Mouse (Mus musculus): ENCODE measurements around the gene Bcl11b. TPM values are rescaled to one million over a fixed set of nuclear protein-coding genes. Genes with fewer than 3 reads are reported as not detected.
A peak's percentile ranks its signal among the peaks of the same experiment; 100 is the strongest.

The Bcl11b gene
- total and polyA plus RNA-seq, 2 experiments from 2014 or later: 12.0 to 30.0 TPM

DNA sequence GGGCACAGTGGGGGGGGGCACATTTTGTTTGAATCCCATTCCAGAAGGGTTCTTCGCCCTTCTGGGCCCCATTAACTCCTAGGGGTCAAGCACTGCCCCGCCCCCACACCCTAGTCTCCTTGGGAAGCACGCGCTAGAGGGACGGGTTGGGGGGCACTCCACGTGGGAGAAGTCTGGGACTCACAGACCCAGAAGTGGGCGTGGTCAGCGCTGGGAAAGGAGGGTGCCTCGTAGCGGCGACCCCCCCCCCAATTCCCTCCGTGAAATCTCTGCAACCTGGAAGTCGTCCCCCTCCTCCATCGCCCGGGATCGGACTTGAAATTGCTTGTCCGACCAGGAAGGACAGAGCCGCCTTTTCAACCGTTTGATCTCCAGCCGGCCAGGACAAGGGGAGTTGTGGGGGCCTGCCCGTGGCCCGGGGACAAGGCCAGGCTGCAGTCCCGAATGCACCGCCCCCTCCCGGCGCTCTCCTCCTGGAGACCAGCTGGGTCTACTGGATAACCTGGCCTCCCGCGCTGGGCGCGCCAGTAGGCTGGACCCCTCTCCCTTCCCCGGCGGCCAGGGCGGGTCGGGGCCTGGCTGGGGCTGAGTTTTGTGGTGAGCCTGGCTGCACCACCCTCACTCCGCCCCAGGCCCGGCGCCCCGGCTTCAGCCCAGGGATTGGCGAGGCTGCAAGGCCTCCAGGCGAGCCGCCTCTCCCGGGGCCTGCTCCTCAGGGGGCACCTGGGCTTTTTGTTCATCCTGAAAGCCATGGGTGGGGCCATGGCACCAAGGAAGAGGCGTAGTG, 1.5 kb upstream of the Bcl11b start:
- no peak; the same call in 1 of the 2 replicates for TF ChIP-seq CTCF (IDR thresholded peaks at IDR 0.05; ENCODE audit: low read depth)
- H3K27ac ChIP-seq: no peak overlapping the region
- peaks cover 5% of the 10 kb centered on the region for H3K27me3 ChIP-seq (ENCODE audit: insufficient read depth, low read length)
- DNase-seq (ENCODE audit: low spot score): no peak
- 3% methylated on average over 43 of the region's 43 CpGs for WGBS
- H3K9ac ChIP-seq (replicated peaks; ENCODE audit: low read length): no peak overlapping the region
- H3K36me3 ChIP-seq (ENCODE audit: insufficient read depth, low read length): no peaks in the 10 kb centered on the region
- H3K4me3 ChIP-seq (ENCODE audit: low read length): peak overlapping the region; percentile 61
- peak overlapping the region; percentile 93 for H3K4me2 ChIP-seq (ENCODE audit: low read depth, low read length)
- ATAC-seq: no peak
- no peaks in the 10 kb centered on the region for H3K9me3 ChIP-seq (ENCODE audit: low read length)
- peaks cover 10% of the 10 kb centered on the region for H3K4me1 ChIP-seq (ENCODE audit: insufficient read depth, low read length)

DNA sequence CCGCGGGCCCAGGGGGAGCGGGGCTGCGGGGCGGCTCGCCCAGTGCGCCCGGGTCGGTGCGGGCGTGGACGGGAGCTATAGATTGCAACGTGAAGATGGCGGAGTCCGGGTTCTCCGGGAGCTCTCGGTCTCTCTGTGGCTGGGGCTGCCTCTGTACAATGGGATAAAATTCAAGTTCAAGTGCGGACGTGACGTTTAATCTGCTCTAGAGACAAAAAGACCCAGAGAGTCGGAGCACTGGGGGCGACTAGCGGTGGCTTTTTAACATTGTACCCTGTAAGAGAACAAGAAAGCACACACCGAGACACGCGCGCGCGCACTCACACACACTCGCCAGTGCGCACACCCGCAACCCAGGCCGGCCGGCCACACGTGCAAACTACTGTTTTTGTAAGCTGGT, 526 bp upstream of the Bcl11b start:
- H3K4me2 ChIP-seq (ENCODE audit: low read depth, low read length): peak overlapping the region; percentile 93
- H3K9me3 ChIP-seq (ENCODE audit: low read length): no peaks in the 10 kb centered on the region
- H3K4me3 ChIP-seq (ENCODE audit: low read length): peak overlapping the region; percentile 61
- H3K27me3 ChIP-seq (ENCODE audit: insufficient read depth, low read length): peaks cover 9% of the 10 kb centered on the region
- H3K9ac ChIP-seq (replicated peaks; ENCODE audit: low read length): peak overlapping the region; percentile 58
- peak; percentile 72 for TF ChIP-seq CTCF (IDR thresholded peaks at IDR 0.05; ENCODE audit: low read depth)
- 1% methylated on average over 35 of the region's 35 CpGs for WGBS
- peak; percentile 94 for DNase-seq (ENCODE audit: low spot score)
- peak; percentile 69 for ATAC-seq
- peaks cover 10% of the 10 kb centered on the region for H3K4me1 ChIP-seq (ENCODE audit: insufficient read depth, low read length)
- no peaks in the 10 kb centered on the region for H3K36me3 ChIP-seq (ENCODE audit: insufficient read depth, low read length)
- H3K27ac ChIP-seq: peak overlapping the region; percentile 75

DNA sequence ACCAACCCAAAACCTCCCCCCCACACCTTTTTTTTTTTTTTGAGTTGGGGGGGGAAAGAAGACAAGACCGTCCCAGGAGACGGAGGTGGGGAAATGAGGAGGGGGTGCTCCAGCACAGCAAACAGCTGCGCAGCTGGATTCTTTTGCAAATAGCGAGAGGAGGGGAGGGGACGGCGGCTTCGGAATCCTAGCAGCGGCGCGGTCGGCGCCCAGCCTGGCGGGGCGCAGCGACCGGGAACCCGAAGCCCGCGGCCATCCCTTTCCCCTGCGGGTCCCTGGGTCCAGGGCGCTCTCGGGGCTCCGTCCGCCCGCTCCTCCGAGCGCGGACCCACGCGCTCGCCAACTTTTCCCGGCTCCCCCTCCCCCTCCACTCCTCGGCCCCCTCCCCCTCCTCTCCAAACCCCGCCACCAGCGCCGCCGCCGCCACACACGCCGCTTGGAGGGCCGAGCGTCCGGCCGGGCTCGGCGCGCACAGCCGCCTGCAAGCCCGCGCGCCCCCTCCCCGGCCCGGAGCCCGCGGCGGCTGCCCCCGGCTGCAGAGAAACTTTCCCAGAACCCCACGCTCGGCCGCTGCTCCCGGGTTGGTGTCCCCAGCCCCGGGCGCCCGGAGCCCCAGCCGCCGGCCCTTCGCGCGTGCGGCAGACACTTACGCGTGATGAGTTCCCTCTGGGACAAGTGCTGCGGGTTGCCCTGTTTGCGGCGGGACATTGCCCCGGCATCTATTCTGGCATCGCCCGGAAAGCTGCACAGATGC, 789 bp downstream of the Bcl11b start:
- H3K4me2 ChIP-seq (ENCODE audit: low read depth, low read length): peak overlapping the region; percentile 93
- peaks cover 10% of the 10 kb centered on the region for H3K4me1 ChIP-seq (ENCODE audit: insufficient read depth, low read length)
- H3K36me3 ChIP-seq (ENCODE audit: insufficient read depth, low read length): no peaks in the 10 kb centered on the region
- no peaks in the 10 kb centered on the region for H3K9me3 ChIP-seq (ENCODE audit: low read length)
- peaks cover 9% of the 10 kb centered on the region for H3K27me3 ChIP-seq (ENCODE audit: insufficient read depth, low read length)
- DNase-seq (ENCODE audit: low spot score) (peak; percentile 59), ATAC-seq (no peak)
- no peak for TF ChIP-seq CTCF (IDR thresholded peaks at IDR 0.05; ENCODE audit: low read depth)
- H3K4me3 ChIP-seq (ENCODE audit: low read length): peak overlapping the region; percentile 61
- WGBS: 0% methylated on average over 44 of the region's 78 CpGs
- peak overlapping the region; percentile 58 for H3K9ac ChIP-seq (replicated peaks; ENCODE audit: low read length)
- peak overlapping the region; percentile 54 for H3K27ac ChIP-seq

DNA sequence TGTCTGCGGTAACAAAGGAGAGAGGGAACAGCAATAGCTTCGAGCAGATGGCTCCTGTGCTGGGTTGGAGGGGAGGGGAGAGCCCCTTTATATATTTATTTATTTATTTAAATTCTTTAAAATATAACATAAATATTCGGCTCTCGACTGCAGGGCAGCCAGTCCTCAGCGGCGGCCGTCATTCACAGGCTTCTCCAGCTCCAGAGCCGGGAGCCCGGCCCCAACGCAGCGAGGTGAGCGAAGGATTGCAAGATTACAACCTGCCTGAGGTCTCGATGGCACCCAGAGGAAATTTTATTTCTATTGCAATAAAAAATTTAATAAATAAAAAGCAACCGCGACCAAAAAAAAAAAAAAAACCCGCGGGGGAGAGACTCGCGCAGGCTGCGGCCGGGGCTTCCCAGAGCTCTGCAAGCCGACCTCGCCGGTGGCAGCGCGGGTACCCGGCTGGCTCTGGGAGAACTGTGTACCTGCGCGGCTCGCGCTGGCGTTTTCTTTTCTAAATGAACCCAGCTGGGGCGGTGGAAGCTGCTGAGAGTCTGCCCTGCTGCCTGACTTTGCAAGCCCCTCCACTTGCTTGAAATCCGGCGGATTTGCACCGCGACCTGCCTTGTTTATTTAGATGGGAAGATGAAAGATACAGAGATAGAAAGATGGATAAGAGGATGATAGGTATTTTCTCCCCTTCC, 1.6 kb downstream of the Bcl11b start:
- Histone ChIP-seq H3K4me1 (ENCODE audit: insufficient read depth, low read length) (peaks cover 10% of the 10 kb centered on the region), H3K9me3 (ENCODE audit: low read length) (no peaks in the 10 kb centered on the region), H3K36me3 (ENCODE audit: insufficient read depth, low read length) (no peaks in the 10 kb centered on the region), H3K27me3 (ENCODE audit: insufficient read depth, low read length) (peaks cover 9% of the 10 kb centered on the region), H3K4me3 (ENCODE audit: low read length) (peak overlapping the region; percentile 61), H3K9ac (replicated peaks; ENCODE audit: low read length) (peak overlapping the region; percentile 58), H3K27ac (peak overlapping the region; percentile 28; the same call in 1 of the 2 replicates), H3K4me2 (ENCODE audit: low read depth, low read length) (peak overlapping the region; percentile 93)
- no peak for TF ChIP-seq CTCF (IDR thresholded peaks at IDR 0.05; ENCODE audit: low read depth)
- DNase-seq (ENCODE audit: low spot score): no peak
- no peak for ATAC-seq
- 7% methylated on average over 37 of the region's 37 CpGs for WGBS

DNA sequence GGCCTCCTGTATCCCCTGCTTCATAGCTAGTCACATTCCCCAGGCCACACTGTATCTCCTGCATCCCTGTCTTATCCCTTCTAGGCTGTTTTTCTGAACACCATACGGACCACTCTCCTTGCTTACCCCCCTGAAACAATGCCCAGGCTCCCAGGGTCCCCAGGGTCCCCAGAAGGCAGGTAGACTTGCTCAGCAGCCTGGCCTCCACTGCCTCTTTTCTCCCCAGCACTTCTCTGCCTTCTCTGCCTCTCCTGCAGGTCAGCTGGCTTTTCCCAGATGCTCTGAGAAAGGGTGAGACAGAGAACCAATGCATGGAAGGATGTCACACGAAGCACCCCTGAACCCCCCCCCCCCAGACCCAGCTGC, 2.7 kb downstream of the Bcl11b start:
- 32% methylated on average over 2 of the region's 2 CpGs for WGBS
- peaks cover 3% of the 10 kb centered on the region; the same call in 1 of the 2 replicates for H3K4me1 ChIP-seq (ENCODE audit: insufficient read depth, low read length)
- peaks cover 9% of the 10 kb centered on the region for H3K27me3 ChIP-seq (ENCODE audit: insufficient read depth, low read length)
- ATAC-seq (no peak), DNase-seq (ENCODE audit: low spot score) (no peak)
- peak overlapping the region; percentile 93 for H3K4me2 ChIP-seq (ENCODE audit: low read depth, low read length)
- H3K36me3 ChIP-seq (ENCODE audit: insufficient read depth, low read length): no peaks in the 10 kb centered on the region
- no peak for TF ChIP-seq CTCF (IDR thresholded peaks at IDR 0.05; ENCODE audit: low read depth)
- peak overlapping the region; percentile 58 for H3K9ac ChIP-seq (replicated peaks; ENCODE audit: low read length)
- peak overlapping the region; percentile 37; the same call in 1 of the 2 replicates for H3K27ac ChIP-seq
- no peaks in the 10 kb centered on the region for H3K9me3 ChIP-seq (ENCODE audit: low read length)
- peak overlapping the region; percentile 61 for H3K4me3 ChIP-seq (ENCODE audit: low read length)
